Mouse (Mus musculus) liver, embryonic 15.5 days (tissue): ENCODE results near the gene Lrrc4. TPM values are rescaled to one million over a fixed set of nuclear protein-coding genes. Genes with fewer than 3 reads are reported as not detected.
A peak's percentile ranks its signal among the peaks of the same experiment; 100 is the strongest.

Experiments used
- ATAC-seq: fragments of 200-750 bp; cut with Nextera tagmentation; 2 replicates; pipeline ENCODE4 v1.8.0; 2017; ENCODE audit warnings: moderate number of reproducible peaks, mild to moderate bottlenecking, moderate library complexity; ENCODE audit not compliant: insufficient read depth
- H3K27ac ChIP-seq: fragments of 300-500 bp; sonication (generic); replicated peaks from 2 replicates; pipeline ENCODE4 v1.5.1; 2015; ENCODE audit warnings: mild to moderate bottlenecking, inconsistent platforms
- H3K27me3 ChIP-seq: fragments of 300-500 bp; sonication (generic); 2 replicates; pipeline ENCODE4 v1.6.1; 2015; ENCODE audit warnings: mild to moderate bottlenecking, inconsistent platforms
- H3K36me3 ChIP-seq: fragments of 300-500 bp; sonication (generic); replicated peaks from 2 replicates; pipeline ENCODE4 v1.6.1; 2015; ENCODE audit warnings: moderate library complexity, mild to moderate bottlenecking, inconsistent platforms
- H3K4me1 ChIP-seq: fragments of 300-500 bp; sonication (generic); replicated peaks from 2 replicates; pipeline ENCODE4 v1.6.1; 2015; ENCODE audit warnings: inconsistent platforms
- H3K4me2 ChIP-seq: fragments of 300-500 bp; sonication (generic); 2 replicates; pipeline ENCODE4 v1.6.1; 2015; ENCODE audit warnings: moderate library complexity, mild to moderate bottlenecking, inconsistent platforms
- H3K4me3 ChIP-seq: fragments of 300-500 bp; sonication (generic); replicated peaks from 2 replicates; pipeline ENCODE4 v1.5.1; 2015; ENCODE audit warnings: mild to moderate bottlenecking, inconsistent platforms
- H3K9ac ChIP-seq: fragments of 300-500 bp; sonication (generic); 2 replicates; pipeline ENCODE4 v1.6.1; 2015; ENCODE audit warnings: moderate library complexity, mild to moderate bottlenecking, inconsistent platforms
- H3K9me3 ChIP-seq: fragments of 300-500 bp; sonication (generic); replicated peaks from 2 replicates; pipeline ENCODE4 v1.6.1; 2016; ENCODE audit warnings: inconsistent platforms
- WGBS: fragments of 180-500 bp; shearing (Covaris S2); methylation state at CpG from one replicate; pipeline ENCODE4 v1.1.7; 2015; ENCODE audit warnings: mixed read lengths; ENCODE audit not compliant: insufficient replicate concordance; 5-methylcytosine and 5-hydroxymethylcytosine counted together
- polyA plus RNA-seq: library from polyadenylated mRNA; unstranded; fragments of >200 nt; fragmentation: Nextera tagmentation; extraction: Ambion mirVana; gene quantifications from 2 replicates; pipeline ENCODE4 v1.2.1, GENCODE M21; 2015

Lrrc4 gene
- polyA plus RNA-seq, 1 experiment from 2014 or later = 0.02 TPM

- ATAC-seq = no peak
- Histone ChIP-seq H3K9me3 (no peaks in the 10 kb centered on the region), H3K36me3 (0 out of 2 replicates have a peak, but pooled peaks cover 9% of the 10 kb centered on the region), H3K9ac (no peak overlapping the region), H3K4me2 (no peak overlapping the region), H3K4me3 (no peak overlapping the region), H3K27me3 (no peaks in the 10 kb centered on the region), H3K4me1 (peaks cover 15% of the 10 kb centered on the region), H3K27ac (no peak overlapping the region)
- WGBS = 56% methylated on average over 3 of the region's 3 CpGs
These were observed 102.3 kb downstream of the Lrrc4 start for GRCm38 (mm10) chr6:28729236-28729635.

- no peak overlapping the region for H3K4me3 ChIP-seq
- 0 out of 2 replicates have a peak, but pooled peaks cover 9% of the 10 kb centered on the region for H3K36me3 ChIP-seq
- H3K9me3 ChIP-seq = no peaks in the 10 kb centered on the region
- ATAC-seq = no peak
- H3K27me3 ChIP-seq = no peaks in the 10 kb centered on the region
- H3K9ac ChIP-seq = no peak overlapping the region
- 76% methylated on average over 5 of the region's 5 CpGs for WGBS
- peaks cover 4% of the 10 kb centered on the region; the same call in 1 of the 2 replicates for H3K4me1 ChIP-seq
- H3K4me2 ChIP-seq = no peak overlapping the region
- H3K27ac ChIP-seq = no peak overlapping the region
These were observed 106.8 kb downstream of the Lrrc4 start for GRCm38 (mm10) chr6:28724776-28725175.

- Histone ChIP-seq H3K9me3 (no peaks in the 10 kb centered on the region), H3K27me3 (no peaks in the 10 kb centered on the region), H3K27ac (no peak overlapping the region), H3K36me3 (0 out of 2 replicates have a peak, but pooled peaks cover 9% of the 10 kb centered on the region), H3K9ac (no peak overlapping the region), H3K4me2 (no peak overlapping the region), H3K4me1 (no peaks in the 10 kb centered on the region), H3K4me3 (no peak overlapping the region)
- WGBS = 21% methylated on average over 2 of the region's 2 CpGs
- no peak for ATAC-seq
These were observed 108.5 kb downstream of the Lrrc4 start for GRCm38 (mm10) chr6:28723059-28723458.

GRCm38 (mm10) chr6:28720391-28721171 lies 111.0 kb downstream of the Lrrc4 start:
- Histone ChIP-seq H3K4me3 (no peak overlapping the region), H3K4me2 (no peak overlapping the region), H3K4me1 (0 out of 2 replicates have a peak, but pooled peaks cover 3% of the 10 kb centered on the region), H3K9me3 (no peaks in the 10 kb centered on the region), H3K27me3 (no peaks in the 10 kb centered on the region), H3K27ac (no peak overlapping the region), H3K36me3 (0 out of 2 replicates have a peak, but pooled peaks cover 3% of the 10 kb centered on the region), H3K9ac (no peak overlapping the region)
- WGBS = 82% methylated on average over 9 of the region's 9 CpGs
- ATAC-seq = no peak

- 65% methylated on average over 4 of the region's 4 CpGs for WGBS
- Histone ChIP-seq H3K36me3 (no peaks in the 10 kb centered on the region), H3K9me3 (no peaks in the 10 kb centered on the region), H3K27me3 (no peaks in the 10 kb centered on the region), H3K27ac (no peak overlapping the region), H3K4me1 (peaks cover 6% of the 10 kb centered on the region; the same call in 1 of the 2 replicates), H3K9ac (no peak overlapping the region), H3K4me3 (no peak overlapping the region), H3K4me2 (no peak overlapping the region)
- ATAC-seq = no peak
These were observed 113.7 kb downstream of the Lrrc4 start for GRCm38 (mm10) chr6:28717845-28718237.

- H3K9ac ChIP-seq = no peak overlapping the region
- 63% methylated on average over 7 of the region's 7 CpGs for WGBS
- H3K27ac ChIP-seq = no peak overlapping the region
- peaks cover 7% of the 10 kb centered on the region; the same call in 1 of the 2 replicates for H3K4me1 ChIP-seq
- no peak overlapping the region for H3K4me3 ChIP-seq
- no peaks in the 10 kb centered on the region for H3K27me3 ChIP-seq
- ATAC-seq = no peak
- no peaks in the 10 kb centered on the region for H3K9me3 ChIP-seq
- H3K4me2 ChIP-seq = no peak overlapping the region
- H3K36me3 ChIP-seq = no peaks in the 10 kb centered on the region
These were observed 114.2 kb downstream of the Lrrc4 start for GRCm38 (mm10) chr6:28717203-28717844.

GRCm38 (mm10) chr6:28710035-28710434 lies 121.5 kb downstream of the Lrrc4 start:
- peak; percentile 43 for ATAC-seq
- WGBS = 40% methylated on average over 2 of the region's 2 CpGs
- H3K4me2 ChIP-seq = peak overlapping the region; percentile 11; the same call in 1 of the 2 replicates
- peaks cover 17% of the 10 kb centered on the region; the same call in 1 of the 2 replicates for H3K36me3 ChIP-seq
- H3K4me3 ChIP-seq = no peak overlapping the region
- 0 out of 2 replicates have a peak overlapping the region, but pooled peaks have one; percentile 15 for H3K27ac ChIP-seq
- peaks cover 62% of the 10 kb centered on the region for H3K4me1 ChIP-seq
- H3K9me3 ChIP-seq = no peaks in the 10 kb centered on the region
- H3K9ac ChIP-seq = no peak overlapping the region
- H3K27me3 ChIP-seq = no peaks in the 10 kb centered on the region

GRCm38 (mm10) chr6:28706976-28707592 lies 124.5 kb downstream of the Lrrc4 start:
- Histone ChIP-seq H3K27ac (peak overlapping the region; percentile 83), H3K4me2 (peak overlapping the region; percentile 32), H3K9me3 (no peaks in the 10 kb centered on the region), H3K36me3 (peaks cover 17% of the 10 kb centered on the region; the same call in 1 of the 2 replicates), H3K4me1 (peaks cover 68% of the 10 kb centered on the region), H3K27me3 (no peaks in the 10 kb centered on the region), H3K4me3 (no peak overlapping the region), H3K9ac (no peak overlapping the region)
- WGBS = 33% methylated on average over 12 of the region's 12 CpGs
- peak; percentile 85 for ATAC-seq

- Histone ChIP-seq H3K27me3 (no peaks in the 10 kb centered on the region), H3K4me2 (peak overlapping the region; percentile 36), H3K27ac (peak overlapping the region; percentile 83), H3K9me3 (no peaks in the 10 kb centered on the region), H3K4me3 (no peak overlapping the region), H3K9ac (no peak overlapping the region), H3K4me1 (peaks cover 67% of the 10 kb centered on the region), H3K36me3 (peaks cover 17% of the 10 kb centered on the region; the same call in 1 of the 2 replicates)
- no peak for ATAC-seq
- WGBS = 70% methylated on average over 8 of the region's 8 CpGs
These were observed 125.2 kb downstream of the Lrrc4 start for GRCm38 (mm10) chr6:28706108-28706975.

- no peak overlapping the region for H3K4me3 ChIP-seq
- H3K27ac ChIP-seq = peak overlapping the region; percentile 83
- peak overlapping the region; percentile 36 for H3K4me2 ChIP-seq
- 22% methylated on average over 6 of the region's 6 CpGs for WGBS
- H3K4me1 ChIP-seq = peaks cover 59% of the 10 kb centered on the region
- no peaks in the 10 kb centered on the region for H3K27me3 ChIP-seq
- H3K9me3 ChIP-seq = no peaks in the 10 kb centered on the region
- H3K36me3 ChIP-seq = peaks cover 17% of the 10 kb centered on the region; the same call in 1 of the 2 replicates
- ATAC-seq = peak; percentile 56
- H3K9ac ChIP-seq = no peak overlapping the region
These were observed 126.0 kb downstream of the Lrrc4 start for GRCm38 (mm10) chr6:28705384-28706107.
